Mouse (Mus musculus): ENCODE results near the gene Map3k7cl. TPM values are rescaled to one million over a fixed set of nuclear protein-coding genes. Genes with fewer than 3 reads are reported as not detected.

The Map3k7cl gene
- polyA plus RNA-seq, 1 experiment from 2014 or later: not detected

DNA sequence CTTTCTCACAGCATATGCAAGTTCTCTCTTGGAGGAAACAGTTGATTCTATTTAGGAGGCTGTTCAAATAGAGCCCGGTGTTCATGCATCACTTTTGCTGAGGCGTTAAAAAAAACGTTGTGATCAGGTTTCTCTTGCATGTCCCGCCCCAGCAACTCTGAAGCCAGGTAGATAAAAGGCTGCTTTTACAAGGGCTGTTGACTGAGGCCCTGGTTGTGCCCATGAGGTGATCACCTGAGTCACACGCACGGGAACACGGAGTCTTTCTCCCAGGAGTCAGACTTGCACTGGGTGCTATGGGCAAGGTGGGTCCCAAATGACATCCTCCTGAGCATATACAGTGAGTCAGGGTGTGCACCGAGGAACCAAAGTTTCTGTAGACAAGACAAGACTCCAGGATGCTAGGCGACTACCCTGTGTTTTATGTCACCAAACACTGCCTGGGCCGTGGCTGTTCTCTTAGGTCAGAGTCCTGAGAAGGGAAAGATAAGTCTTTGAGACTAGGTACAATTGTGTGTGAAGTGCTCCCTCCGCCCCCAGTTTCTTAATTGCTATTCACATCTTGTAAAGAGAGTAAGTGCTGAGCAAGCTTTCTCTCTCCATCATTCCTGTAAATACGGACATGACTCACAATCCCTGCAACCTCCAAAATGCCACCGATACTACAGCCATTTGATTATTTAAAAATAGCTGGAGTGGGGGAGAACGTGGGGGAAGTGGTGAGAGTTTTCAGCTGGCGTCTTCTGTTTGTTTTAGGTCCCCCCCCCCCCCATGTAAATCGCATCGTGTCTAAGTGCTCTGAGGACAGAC lies 49.8 kb downstream of the Map3k7cl start:
- H3K9me3 ChIP-seq: no peaks in the 10 kb centered on the region
- H3K27me3 ChIP-seq (replicated peaks): no peaks in the 10 kb centered on the region
- no peak for ATAC-seq (ENCODE audit: low FRiP score, low read depth)
- H3K4me3 ChIP-seq: no peak overlapping the region
- H3K36me3 ChIP-seq: no peaks in the 10 kb centered on the region
- H3K27ac ChIP-seq: no peak overlapping the region
- H3K9ac ChIP-seq: no peak overlapping the region
- no peak overlapping the region for H3K4me2 ChIP-seq (replicated peaks)
- WGBS: 69% methylated on average over 17 of the region's 17 CpGs
- H3K4me1 ChIP-seq: no peaks in the 10 kb centered on the region; the same call in 1 of the 2 replicates

DNA sequence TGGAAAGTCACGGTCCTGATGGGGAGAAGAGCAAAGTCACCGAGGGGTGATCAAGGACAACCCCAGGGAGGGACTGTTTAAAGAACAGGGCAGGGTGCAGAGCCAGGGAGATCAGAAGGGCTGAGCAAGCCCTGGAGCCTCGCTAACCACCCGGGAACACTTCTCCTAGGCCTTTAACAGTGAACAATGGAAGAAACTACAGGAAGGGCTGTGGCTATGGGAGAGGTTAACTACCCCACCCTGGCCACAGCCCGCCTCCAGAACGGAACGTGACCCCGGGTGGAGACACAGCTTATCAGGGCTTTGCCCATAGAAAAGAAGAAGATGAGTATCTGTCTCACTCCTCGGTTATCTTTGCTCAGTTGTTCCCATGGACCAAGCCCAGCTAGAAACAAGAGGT lies 50.9 kb downstream of the Map3k7cl start:
- Histone ChIP-seq H3K4me2 (replicated peaks) (no peak overlapping the region), H3K27ac (no peak overlapping the region), H3K4me1 (no peaks in the 10 kb centered on the region), H3K27me3 (replicated peaks) (no peaks in the 10 kb centered on the region), H3K9ac (no peak overlapping the region), H3K36me3 (no peaks in the 10 kb centered on the region), H3K9me3 (no peaks in the 10 kb centered on the region), H3K4me3 (no peak overlapping the region)
- 83% methylated on average over 9 of the region's 9 CpGs for WGBS
- ATAC-seq (ENCODE audit: low FRiP score, low read depth): no peak

DNA sequence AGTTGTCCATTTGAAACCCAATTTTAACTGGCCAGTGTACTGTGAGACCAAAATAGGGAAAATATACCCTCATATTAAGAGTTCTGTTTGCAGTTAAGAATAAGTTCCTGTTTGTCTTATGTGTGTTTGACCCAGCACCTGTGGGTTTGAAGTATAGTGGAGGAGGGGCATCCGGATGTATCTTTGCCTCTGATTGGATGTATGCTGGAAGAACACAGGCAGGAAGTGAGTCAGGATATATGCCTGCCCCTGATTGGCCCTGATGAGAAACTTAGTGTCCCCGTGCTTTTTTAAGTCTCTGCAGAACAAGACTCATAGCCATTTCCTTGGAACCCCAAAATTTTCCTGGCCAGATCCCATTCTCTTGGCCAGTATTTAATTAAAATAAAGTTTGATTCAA lies 51.8 kb downstream of the Map3k7cl start:
- Histone ChIP-seq H3K4me3 (no peak overlapping the region), H3K4me2 (replicated peaks) (no peak overlapping the region), H3K9ac (no peak overlapping the region), H3K27ac (no peak overlapping the region), H3K27me3 (replicated peaks) (no peaks in the 10 kb centered on the region), H3K36me3 (no peaks in the 10 kb centered on the region), H3K4me1 (no peaks in the 10 kb centered on the region), H3K9me3 (no peaks in the 10 kb centered on the region)
- no peak for ATAC-seq (ENCODE audit: low FRiP score, low read depth)
- WGBS: 80% methylated on average over 2 of the region's 2 CpGs

DNA sequence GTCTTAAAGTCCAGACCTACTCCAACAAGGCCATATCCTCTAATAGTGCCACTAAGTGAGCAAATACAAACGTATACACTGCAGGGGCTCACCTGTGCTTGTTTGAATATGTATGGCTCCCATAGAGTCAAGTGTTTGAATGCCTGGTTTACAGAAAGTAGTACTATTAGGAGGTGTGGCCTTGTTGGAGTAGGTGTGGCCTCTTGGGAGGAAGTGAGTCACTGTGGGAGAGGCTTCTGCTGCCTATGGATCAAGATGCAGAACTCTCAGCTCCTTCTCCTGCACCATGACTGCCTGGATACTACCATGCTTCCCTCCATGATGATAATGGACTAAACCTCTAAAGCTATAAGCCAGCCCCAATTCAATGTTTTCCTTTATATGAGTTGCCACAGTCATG lies 54.3 kb downstream of the Map3k7cl start:
- no peaks in the 10 kb centered on the region for H3K9me3 ChIP-seq
- H3K36me3 ChIP-seq: no peaks in the 10 kb centered on the region
- H3K27me3 ChIP-seq (replicated peaks): no peaks in the 10 kb centered on the region
- no peak overlapping the region for H3K4me2 ChIP-seq (replicated peaks)
- no peak overlapping the region for H3K4me3 ChIP-seq
- 83% methylated on average over 1 of the region's 1 CpGs for WGBS
- no peak overlapping the region for H3K9ac ChIP-seq
- H3K4me1 ChIP-seq: no peaks in the 10 kb centered on the region
- no peak for ATAC-seq (ENCODE audit: low FRiP score, low read depth)
- no peak overlapping the region for H3K27ac ChIP-seq

DNA sequence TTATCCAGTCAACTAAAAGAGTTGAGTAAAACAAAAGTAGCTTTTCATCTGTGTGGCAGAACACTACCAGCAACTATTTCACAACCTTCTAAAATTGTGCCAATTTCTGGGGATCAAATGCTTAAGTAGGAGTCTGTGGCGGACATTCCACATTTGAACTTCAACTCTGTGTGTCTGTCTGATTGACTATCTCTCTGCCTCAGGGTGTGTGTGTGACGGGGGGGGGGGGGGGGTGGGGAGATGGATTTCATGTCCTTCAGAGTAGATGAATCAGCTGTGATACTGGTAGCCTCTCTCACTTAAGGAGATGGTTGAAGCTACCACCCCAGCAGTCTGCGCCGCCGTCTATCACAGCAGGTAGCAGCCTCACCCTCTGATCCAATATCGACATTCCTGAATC lies 54.8 kb downstream of the Map3k7cl start:
- Histone ChIP-seq H3K27me3 (replicated peaks) (no peaks in the 10 kb centered on the region), H3K4me1 (no peaks in the 10 kb centered on the region), H3K9me3 (no peaks in the 10 kb centered on the region), H3K36me3 (no peaks in the 10 kb centered on the region), H3K4me2 (replicated peaks) (no peak overlapping the region), H3K27ac (no peak overlapping the region), H3K4me3 (no peak overlapping the region), H3K9ac (no peak overlapping the region)
- ATAC-seq (ENCODE audit: low FRiP score, low read depth): no peak
- WGBS: 89% methylated on average over 6 of the region's 6 CpGs

DNA sequence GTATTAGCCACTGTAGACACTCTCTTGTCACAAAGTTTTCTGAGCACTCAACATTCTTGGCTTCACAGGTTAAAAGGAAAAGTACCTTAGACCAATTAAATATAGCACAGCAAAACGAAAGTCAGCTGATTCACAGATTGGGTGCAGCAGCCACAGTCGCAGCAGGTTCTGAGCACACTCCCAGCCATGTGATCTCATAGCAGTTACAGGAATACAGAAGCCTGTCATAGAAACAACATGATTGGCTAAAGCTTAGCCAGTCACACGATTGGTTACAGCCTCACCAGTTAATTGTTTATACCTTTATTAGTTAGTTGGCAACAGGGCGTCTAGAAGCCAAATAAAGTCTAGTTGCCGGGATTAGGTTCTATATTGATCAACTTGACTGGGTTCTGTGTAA lies 57.0 kb downstream of the Map3k7cl start:
- 90% methylated on average over 5 of the region's 5 CpGs for WGBS
- Histone ChIP-seq H3K36me3 (no peaks in the 10 kb centered on the region), H3K9ac (no peak overlapping the region), H3K4me3 (no peak overlapping the region), H3K27me3 (replicated peaks) (no peaks in the 10 kb centered on the region), H3K4me2 (replicated peaks) (no peak overlapping the region), H3K4me1 (no peaks in the 10 kb centered on the region), H3K27ac (no peak overlapping the region), H3K9me3 (no peaks in the 10 kb centered on the region)
- no peak for ATAC-seq (ENCODE audit: low FRiP score, low read depth)

DNA sequence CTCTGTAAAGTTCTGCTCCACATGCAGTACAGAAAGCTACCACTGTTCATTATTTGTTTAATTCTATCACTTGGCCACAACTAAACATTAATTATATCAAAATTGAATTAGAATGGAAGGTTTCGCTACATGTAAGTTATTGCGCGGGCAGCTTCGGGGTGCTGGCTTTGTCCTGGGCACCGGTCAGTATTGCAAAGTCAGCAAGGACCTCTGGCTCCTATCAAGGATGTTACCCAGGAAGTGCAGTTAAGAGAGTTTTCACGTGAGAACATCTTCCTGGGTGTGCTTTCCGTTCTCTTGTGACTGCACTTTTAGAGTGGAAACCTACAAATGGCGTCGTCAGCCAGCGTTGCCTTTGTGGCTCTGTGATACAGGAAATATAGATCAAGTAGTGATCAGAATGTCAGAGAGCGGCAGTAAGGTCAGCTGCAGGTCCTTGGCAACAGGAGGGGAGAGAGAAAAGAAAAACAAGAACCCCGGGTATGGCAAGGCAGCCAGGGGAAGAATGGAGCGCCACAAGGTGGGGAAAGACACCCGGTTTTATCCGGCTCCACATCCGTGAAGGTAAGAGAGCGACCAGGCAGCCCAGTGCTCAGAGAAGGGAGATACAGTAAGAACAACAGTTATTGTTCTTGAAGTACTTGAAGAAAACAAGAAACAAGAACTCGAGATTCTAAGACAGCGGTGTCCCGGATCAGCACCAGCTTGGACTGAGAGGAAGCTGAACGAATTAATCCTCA lies 57.6 kb downstream of the Map3k7cl start:
- no peaks in the 10 kb centered on the region for H3K9me3 ChIP-seq
- no peak overlapping the region for H3K27ac ChIP-seq
- H3K27me3 ChIP-seq (replicated peaks): no peaks in the 10 kb centered on the region
- ATAC-seq (ENCODE audit: low FRiP score, low read depth): no peak
- H3K9ac ChIP-seq: no peak overlapping the region
- H3K36me3 ChIP-seq: no peaks in the 10 kb centered on the region
- no peak overlapping the region for H3K4me2 ChIP-seq (replicated peaks)
- H3K4me3 ChIP-seq: no peak overlapping the region
- 88% methylated on average over 21 of the region's 21 CpGs for WGBS
- no peaks in the 10 kb centered on the region for H3K4me1 ChIP-seq

DNA sequence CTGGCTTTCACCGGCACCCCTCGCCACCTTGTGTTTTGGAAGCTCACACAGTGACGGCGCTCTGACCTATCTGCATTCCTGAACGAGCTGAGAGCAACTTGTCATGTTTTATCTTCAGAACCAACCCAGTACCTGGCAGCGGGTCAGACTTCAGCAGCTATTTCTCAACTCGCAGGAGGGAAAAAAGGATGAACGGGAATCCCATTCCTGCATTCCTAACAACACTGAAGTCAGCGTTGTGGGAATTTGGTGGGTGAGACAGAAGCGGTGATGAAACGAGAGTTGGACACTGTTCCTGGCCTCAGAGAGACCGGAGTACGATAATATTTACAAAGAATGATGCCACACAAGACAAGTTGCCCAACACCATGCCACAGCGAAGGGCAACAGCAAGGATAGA lies 58.3 kb downstream of the Map3k7cl start:
- no peak overlapping the region for H3K9ac ChIP-seq
- no peaks in the 10 kb centered on the region for H3K36me3 ChIP-seq
- H3K4me3 ChIP-seq: no peak overlapping the region
- no peaks in the 10 kb centered on the region for H3K27me3 ChIP-seq (replicated peaks)
- 89% methylated on average over 14 of the region's 14 CpGs for WGBS
- no peaks in the 10 kb centered on the region for H3K9me3 ChIP-seq
- no peak for ATAC-seq (ENCODE audit: low FRiP score, low read depth)
- no peaks in the 10 kb centered on the region for H3K4me1 ChIP-seq
- H3K4me2 ChIP-seq (replicated peaks): no peak overlapping the region
- no peak overlapping the region for H3K27ac ChIP-seq

DNA sequence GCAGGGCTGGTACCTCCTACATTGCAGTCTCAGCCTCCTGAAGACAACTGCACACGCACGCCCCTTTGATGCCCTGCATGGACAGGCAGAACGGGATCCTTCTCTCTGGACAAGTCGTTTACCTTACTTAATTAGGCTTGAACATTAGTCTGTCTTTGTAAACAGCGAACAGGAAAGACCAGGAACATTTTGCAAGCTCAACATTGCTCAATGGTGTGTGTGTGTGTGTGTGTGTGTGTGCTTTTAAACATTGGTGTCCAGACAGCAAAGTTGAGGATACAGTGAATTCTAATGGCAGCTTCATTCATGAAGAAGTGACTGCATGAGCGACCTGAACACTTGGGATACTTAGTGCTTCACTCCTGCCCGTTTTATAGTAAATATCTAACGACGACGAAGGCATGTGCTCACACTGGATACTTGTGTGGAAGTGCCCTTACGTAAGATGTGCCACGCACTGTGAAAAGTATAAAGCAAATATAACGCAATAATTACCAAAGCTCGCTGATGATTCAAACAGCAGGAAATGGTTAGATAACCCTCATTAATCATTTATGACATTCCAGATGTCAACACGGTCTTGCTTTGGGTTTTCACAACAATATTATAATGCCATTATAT lies 59.2 kb downstream of the Map3k7cl start:
- H3K9ac ChIP-seq: no peak overlapping the region
- H3K27ac ChIP-seq: no peak overlapping the region
- no peak for ATAC-seq (ENCODE audit: low FRiP score, low read depth)
- H3K4me1 ChIP-seq: no peaks in the 10 kb centered on the region
- no peaks in the 10 kb centered on the region for H3K36me3 ChIP-seq
- no peaks in the 10 kb centered on the region for H3K9me3 ChIP-seq
- no peaks in the 10 kb centered on the region for H3K27me3 ChIP-seq (replicated peaks)
- H3K4me3 ChIP-seq: no peak overlapping the region
- 83% methylated on average over 15 of the region's 15 CpGs for WGBS
- no peak overlapping the region for H3K4me2 ChIP-seq (replicated peaks)

DNA sequence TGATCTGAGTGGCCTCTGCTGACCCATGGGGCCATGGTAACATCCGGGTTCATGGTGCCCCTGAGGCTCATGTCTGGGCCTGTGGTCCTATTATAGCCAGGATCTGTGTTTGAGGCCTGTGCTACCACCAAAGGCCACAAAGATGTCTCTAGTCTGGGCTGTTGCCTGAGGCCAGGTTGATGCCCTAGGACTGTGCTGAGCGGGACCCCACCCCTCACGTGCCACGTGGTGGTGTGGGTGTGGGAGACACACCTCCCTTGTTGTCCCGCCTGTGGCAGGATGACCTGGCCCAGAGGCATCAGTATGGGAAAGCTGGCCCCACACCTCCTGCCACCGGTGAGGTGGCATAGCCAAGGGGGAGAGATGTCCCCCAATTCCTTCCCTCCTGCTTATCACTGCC lies 64.2 kb downstream of the Map3k7cl start:
- no peak for ATAC-seq (ENCODE audit: low FRiP score, low read depth)
- H3K4me3 ChIP-seq: no peak overlapping the region

DNA sequence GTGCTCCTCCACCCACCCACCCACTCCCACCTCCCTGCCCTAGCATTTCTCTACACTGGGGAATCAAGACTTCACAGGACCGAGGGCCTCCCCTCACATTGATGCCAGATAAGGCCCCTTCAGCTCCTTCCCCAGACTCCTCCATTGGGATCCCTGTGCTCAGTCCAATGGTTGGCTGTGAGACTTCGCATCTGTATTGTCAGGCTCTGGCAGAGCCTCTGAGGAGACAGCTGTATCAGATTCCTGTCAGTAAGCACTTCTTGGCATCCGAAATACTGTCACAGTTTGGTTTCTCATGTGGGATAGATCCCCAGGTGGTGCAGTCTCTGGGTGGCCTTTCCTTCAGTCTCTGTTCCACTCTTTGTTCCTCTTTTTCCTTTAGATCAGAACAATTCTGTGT lies 68.1 kb downstream of the Map3k7cl start:
- Histone ChIP-seq H3K27ac (no peak overlapping the region), H3K4me1 (no peaks in the 10 kb centered on the region), H3K4me3 (no peak overlapping the region), H3K27me3 (replicated peaks) (no peaks in the 10 kb centered on the region), H3K9ac (no peak overlapping the region), H3K9me3 (no peaks in the 10 kb centered on the region; the same call in 1 of the 2 replicates), H3K4me2 (replicated peaks) (no peak overlapping the region), H3K36me3 (no peaks in the 10 kb centered on the region)
- WGBS: 92% methylated on average over 3 of the region's 3 CpGs
- no peak for ATAC-seq (ENCODE audit: low FRiP score, low read depth)

More for the DNA sequence above, 64.2 kb downstream of the Map3k7cl start:
- Histone ChIP-seq H3K36me3 (no peaks in the 10 kb centered on the region), H3K27me3 (replicated peaks) (no peaks in the 10 kb centered on the region), H3K9ac (no peak overlapping the region), H3K4me1 (no peaks in the 10 kb centered on the region), H3K9me3 (no peaks in the 10 kb centered on the region), H3K27ac (no peak overlapping the region), H3K4me2 (replicated peaks) (no peak overlapping the region)
- 90% methylated on average over 6 of the region's 6 CpGs for WGBS

DNA sequence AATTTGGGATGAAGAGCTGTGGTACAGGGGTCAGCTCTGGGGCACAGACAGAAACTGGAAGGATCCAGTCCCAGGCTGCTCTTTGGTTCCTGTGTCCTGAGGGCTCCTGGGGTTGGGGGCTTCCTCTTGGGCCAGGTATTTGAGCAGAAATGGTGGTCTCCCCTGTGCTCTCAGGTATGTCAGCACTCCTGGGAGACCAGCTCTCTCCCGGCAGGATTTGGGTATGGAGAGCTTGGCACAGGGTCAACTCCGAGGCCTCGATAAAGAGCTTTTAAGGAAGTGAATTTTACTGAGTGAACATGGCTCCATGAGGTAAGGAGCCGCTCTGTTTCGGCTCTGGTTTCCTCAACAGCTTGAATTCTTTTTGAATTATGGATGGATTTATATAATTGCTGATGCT lies 70.8 kb downstream of the Map3k7cl start:
- Histone ChIP-seq H3K4me1 (no peaks in the 10 kb centered on the region), H3K9me3 (peaks cover 6% of the 10 kb centered on the region; the same call in 1 of the 2 replicates), H3K4me3 (no peak overlapping the region), H3K27me3 (replicated peaks) (no peaks in the 10 kb centered on the region), H3K4me2 (replicated peaks) (no peak overlapping the region), H3K27ac (no peak overlapping the region), H3K36me3 (no peaks in the 10 kb centered on the region), H3K9ac (no peak overlapping the region)
- WGBS: 94% methylated on average over 5 of the region's 5 CpGs
- ATAC-seq (ENCODE audit: low FRiP score, low read depth): no peak

Data from neural tube, embryonic 12.5 days (tissue).